Mouse (Mus musculus): ENCODE results near the gene Rtn4rl1.

- TF ChIP-seq CTCF (IDR thresholded peaks at IDR 0.05; ENCODE audit: borderline replicate concordance, insufficient read depth, low read length), result no peak
- TF ChIP-seq POLR2A (IDR thresholded peaks at IDR 0.05; ENCODE audit: low read depth, low read length), result no peak
Measured at GRCm38 (mm10) chr11:75255330-75255729, 61.7 kb downstream of the Rtn4rl1 start.
